Mouse (Mus musculus) CH12.LX (cell line): ENCODE measurements around the gene Serpina1b. TPM values are rescaled to one million over a fixed set of nuclear protein-coding genes. Genes with fewer than 3 reads are reported as not detected.

Experiments used
- DNase-seq: peaks from one replicate; pipeline ENCODE4 v3.0.0-alpha.2; 2013; ENCODE audit errors: extremely low read depth
- H3K27ac ChIP-seq: 2 replicates; pipeline ENCODE4 v1.5.1; 2012; ENCODE audit warnings: low read depth, mild to moderate bottlenecking, control low read depth, moderate library complexity; ENCODE audit not compliant: insufficient read depth
- H3K27me3 ChIP-seq: replicated peaks from 2 replicates; pipeline ENCODE3; 2012; ENCODE audit warnings: inconsistent platforms
- H3K36me3 ChIP-seq, 2 experiments: replicated peaks in 1 of 2; 2 replicates each; pipeline versions ENCODE3 to v1.6.1; 2012; ENCODE audit warnings: inconsistent platforms in 1 of 2, low read length in 1 of 2, mild to moderate bottlenecking in 1 of 2, mixed read lengths in 1 of 2, moderate library complexity in 1 of 2; ENCODE audit not compliant: control insufficient read depth in 1 of 2, insufficient read depth in 1 of 2
- H3K4me1 ChIP-seq, 2 experiments: 2 replicates each; pipeline ENCODE4 v1.6.1; 2012; ENCODE audit warnings: inconsistent platforms in 1 of 2, moderate library complexity in 1 of 2; ENCODE audit not compliant: insufficient read depth in 2 of 2, control insufficient read depth in 1 of 2
- H3K4me2 ChIP-seq: 2 replicates; pipeline ENCODE4 v1.6.1; 2012; ENCODE audit warnings: low read depth, mild to moderate bottlenecking, control low read depth; ENCODE audit not compliant: poor library complexity, insufficient read depth, severe bottlenecking
- H3K4me3 ChIP-seq, 3 experiments: fragments of 150-350 bp in 1 of 3; sonication (generic) in 1 of 3; replicated peaks in 1 of 3; 2 replicates each; pipeline versions ENCODE3 to v1.5.1; 2011 to 2012; ENCODE audit warnings: low read depth in 2 of 3, low read length in 2 of 3, mild to moderate bottlenecking in 2 of 3, moderate library complexity in 2 of 3, control low read depth in 1 of 3, improper control_type of control experiment in 1 of 3, inconsistent platforms in 1 of 3, mixed read lengths in 1 of 3; ENCODE audit not compliant: poor library complexity in 1 of 3
- H3K79me2 ChIP-seq: replicated peaks from 2 replicates; pipeline ENCODE4 v1.6.1; 2012; ENCODE audit warnings: mild to moderate bottlenecking, moderate library complexity; ENCODE audit not compliant: control insufficient read depth, poor library complexity, insufficient read depth, severe bottlenecking; ENCODE audit errors: extremely low read depth
- H3K9ac ChIP-seq: 2 replicates; pipeline ENCODE4 v1.6.1; 2012; ENCODE audit warnings: low read depth, mild to moderate bottlenecking, control low read depth, moderate library complexity; ENCODE audit not compliant: insufficient read depth
- H3K9me3 ChIP-seq: replicated peaks from 2 replicates; pipeline ENCODE3; 2012; ENCODE audit warnings: low read length, inconsistent platforms, mixed read lengths
- BHLHE40 ChIP-seq: IDR thresholded peaks from 2 replicates; pipeline ENCODE4 v1.6.1; 2011; ENCODE audit warnings: mild to moderate bottlenecking, low read depth, low read length, improper control_type of control experiment
- CHD1 ChIP-seq: IDR thresholded peaks from 2 replicates; pipeline ENCODE4 v1.6.1; 2012; ENCODE audit warnings: low read depth, low read length, improper control_type of control experiment, inconsistent platforms
- CHD2 ChIP-seq: IDR thresholded peaks from 2 replicates; pipeline ENCODE4 v1.6.1; 2011; ENCODE audit warnings: low read length, improper control_type of control experiment
- CTCF ChIP-seq, 2 experiments: IDR thresholded peaks in 1 of 2; conservative IDR thresholded peaks in 1 of 2; 2 replicates each; pipeline ENCODE4 v1.5.1; 2011 to 2012; ENCODE audit warnings: low read depth in 2 of 2, low read length in 2 of 2, improper control_type of control experiment in 1 of 2, inconsistent platforms in 1 of 2, mild to moderate bottlenecking in 1 of 2, moderate library complexity in 1 of 2
- E2F4 ChIP-seq: IDR thresholded peaks from 2 replicates; pipeline ENCODE4 v1.6.1; 2011; ENCODE audit warnings: low read depth, low read length, improper control_type of control experiment; ENCODE audit not compliant: insufficient replicate concordance
- ELF1 ChIP-seq: IDR thresholded peaks from 2 replicates; pipeline ENCODE4 v1.6.1; 2014; ENCODE audit warnings: low read depth, mild to moderate bottlenecking, inconsistent platforms, low read length, improper control_type of control experiment
- ETS1 ChIP-seq: conservative IDR thresholded peaks from 2 replicates; pipeline ENCODE4 v1.6.1; 2012; ENCODE audit warnings: low read depth, mild to moderate bottlenecking, inconsistent platforms, low read length, improper control_type of control experiment, moderate library complexity
- GABPA ChIP-seq: IDR thresholded peaks from 2 replicates; pipeline ENCODE4 v1.6.1; 2012; ENCODE audit warnings: low read depth, low read length, improper control_type of control experiment, inconsistent platforms; ENCODE audit not compliant: insufficient replicate concordance
- JUN ChIP-seq: IDR thresholded peaks from 2 replicates; pipeline ENCODE4 v1.6.1; 2011; ENCODE audit warnings: low read depth, mild to moderate bottlenecking, low read length, improper control_type of control experiment, moderate library complexity; ENCODE audit not compliant: insufficient read depth
- JUND ChIP-seq: conservative IDR thresholded peaks from 2 replicates; pipeline ENCODE4 v1.6.1; 2011; ENCODE audit warnings: low read depth, low read length, improper control_type of control experiment
- KAT2A ChIP-seq: IDR thresholded peaks from 2 replicates; pipeline ENCODE4 v1.6.1; 2012; ENCODE audit warnings: low read length, improper control_type of control experiment, inconsistent platforms; ENCODE audit not compliant: insufficient replicate concordance
- MAFK ChIP-seq: IDR thresholded peaks from 2 replicates; pipeline ENCODE4 v1.6.1; 2011; ENCODE audit warnings: low read length, improper control_type of control experiment; ENCODE audit not compliant: insufficient replicate concordance
- MXI1 ChIP-seq: IDR thresholded peaks from 2 replicates; pipeline ENCODE4 v1.6.1; 2011; ENCODE audit warnings: mild to moderate bottlenecking, low read depth, low read length, improper control_type of control experiment
- MYC ChIP-seq: IDR thresholded peaks from 2 replicates; pipeline ENCODE4 v1.6.1; 2011; ENCODE audit warnings: low read depth, mild to moderate bottlenecking, improper control_type of control experiment, low read length
- NELFE ChIP-seq: IDR thresholded peaks from 2 replicates; pipeline ENCODE4 v1.6.1; 2011; ENCODE audit warnings: low read depth, low read length, improper control_type of control experiment
- POLR2AphosphoS2 ChIP-seq: IDR thresholded peaks from 2 replicates; pipeline ENCODE4 v1.6.1; 2011; ENCODE audit warnings: low read depth, low read length, improper control_type of control experiment
- RAD21 ChIP-seq: IDR thresholded peaks from 2 replicates; pipeline ENCODE4 v1.6.1; 2011; ENCODE audit warnings: low read depth, mild to moderate bottlenecking, low read length, improper control_type of control experiment, moderate library complexity
- RCOR1 ChIP-seq: conservative IDR thresholded peaks from 2 replicates; pipeline ENCODE4 v1.6.1; 2012; ENCODE audit warnings: low read depth, mild to moderate bottlenecking, inconsistent platforms, low read length, improper control_type of control experiment
- SIN3A ChIP-seq: IDR thresholded peaks from 2 replicates; pipeline ENCODE4 v1.6.1; 2012; ENCODE audit warnings: low read length, improper control_type of control experiment, inconsistent platforms
- SMC3 ChIP-seq: IDR thresholded peaks from 2 replicates; pipeline ENCODE4 v1.6.1; 2011; ENCODE audit warnings: low read depth, low read length, improper control_type of control experiment
- TBP ChIP-seq: conservative IDR thresholded peaks from 2 replicates; pipeline ENCODE4 v1.6.1; 2011; ENCODE audit warnings: low read depth, low read length, improper control_type of control experiment
- TCF12 ChIP-seq: IDR thresholded peaks from 2 replicates; pipeline ENCODE4 v1.6.1; 2014; ENCODE audit warnings: low read depth, mild to moderate bottlenecking, inconsistent platforms, low read length, improper control_type of control experiment
- UBTF ChIP-seq: IDR thresholded peaks from 2 replicates; pipeline ENCODE4 v1.6.1; 2012; ENCODE audit warnings: low read depth, mild to moderate bottlenecking, inconsistent platforms, low read length, improper control_type of control experiment, moderate library complexity
- USF2 ChIP-seq: conservative IDR thresholded peaks from 2 replicates; pipeline ENCODE4 v1.6.1; 2011; ENCODE audit warnings: low read depth, low read length, improper control_type of control experiment
- ZKSCAN1 ChIP-seq: IDR thresholded peaks from 2 replicates; pipeline ENCODE4 v1.6.1; 2012; ENCODE audit warnings: low read depth, inconsistent platforms, low read length, improper control_type of control experiment, borderline replicate concordance
- ZMIZ1 ChIP-seq: IDR thresholded peaks from 2 replicates; pipeline ENCODE4 v1.6.1; 2012; ENCODE audit warnings: low read depth, mild to moderate bottlenecking, inconsistent platforms, low read length, improper control_type of control experiment
- ZNF384 ChIP-seq: IDR thresholded peaks from 2 replicates; pipeline ENCODE4 v1.6.1; 2012; ENCODE audit warnings: low read depth, low read length, improper control_type of control experiment, inconsistent platforms
- dilution Hi-C: fragments of 300-500 bp; cut with MboI; formaldehyde crosslinking; loops from 2 replicates; pipeline ENCODE4 v1.14.3; 2020; ENCODE audit warnings: low sequenced_read_pairs; ENCODE audit not compliant: extremely low pct_unique_long_range_greater_than_20kb, extremely low pct_ligation_motif_present
- in situ Hi-C: fragments of 300-500 bp; cut with MboI; formaldehyde crosslinking; loops from 3 replicates; pipeline ENCODE4 v1.14.3; 2019; ENCODE audit warnings: low sequenced_read_pairs, low pct_ligation_motif_present, low pct_unique_long_range_greater_than_20kb, mixed read lengths
- polyA plus RNA-seq: library from polyadenylated mRNA; unstranded; fragments of >175 nt; gene quantifications from 2 replicates; pipeline ENCODE4 v1.2.1, GENCODE M21; 2012; ENCODE audit warnings: low read depth; ENCODE audit not compliant: insufficient read length
- total RNA-seq, 2 experiments: library from RNA; depleted of rRNA; stranded (reverse); fragments of 300-350 nt in 1 of 2; fragments of >200 nt in 1 of 2; gene quantifications; 2 replicates each; pipeline ENCODE4 v1.2.3; 2012 to 2014

The Serpina1b gene
- total and polyA plus RNA-seq, 3 experiments = not detected

DNA sequence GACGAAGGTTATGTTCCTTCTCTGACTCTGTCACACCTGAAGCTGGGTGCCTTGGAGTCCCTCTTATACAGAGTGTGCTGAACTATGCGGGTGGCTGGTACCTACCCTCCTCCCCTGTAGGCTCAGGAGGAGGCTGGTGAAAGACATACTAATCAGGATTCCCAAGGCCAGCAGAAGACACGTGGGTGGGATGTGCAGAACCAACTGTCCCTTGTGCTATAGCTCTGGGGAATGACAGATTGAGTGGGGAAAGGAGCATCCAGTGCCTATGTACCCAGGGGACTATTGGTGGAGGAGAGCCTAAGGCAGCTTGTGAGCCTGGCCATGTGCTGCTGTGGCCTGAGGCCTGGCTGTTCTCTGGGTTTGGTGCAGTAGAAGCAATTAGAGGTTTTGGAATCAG, 144.1 kb downstream of the Serpina1b start:
- Histone ChIP-seq H3K4me3 (no peak overlapping the region), H3K79me2 (no peaks in the 10 kb centered on the region), H3K9ac (no peak overlapping the region), H3K27ac (no peak overlapping the region), H3K36me3 (no peaks in the 10 kb centered on the region), H3K27me3 (peaks cover 95% of the 10 kb centered on the region), H3K4me2 (no peak overlapping the region), H3K9me3 (no peaks in the 10 kb centered on the region), H3K4me1 (no peaks in the 10 kb centered on the region)
- no peak for TF ChIP-seq TBP
- TF ChIP-seq CHD2 = no peak
- TF ChIP-seq ETS1 = no peak
- no peak for TF ChIP-seq E2F4
- TF ChIP-seq USF2 = no peak
- TF ChIP-seq ZNF384 = no peak
- TF ChIP-seq JUN = no peak
- no peak for TF ChIP-seq RAD21
- TF ChIP-seq MAFK = no peak
- no peak for TF ChIP-seq MXI1
- no peak for TF ChIP-seq GABPA
- no peak for TF ChIP-seq SIN3A
- TF ChIP-seq SMC3 = no peak
- TF ChIP-seq UBTF = no peak
- no peak for TF ChIP-seq RCOR1
- TF ChIP-seq CHD1 = no peak
- TF ChIP-seq KAT2A = no peak
- TF ChIP-seq MYC = no peak
- TF ChIP-seq CTCF (conservative IDR thresholded peaks at IDR 0.05 in 1 of 2, IDR thresholded peaks at IDR 0.05 in 1 of 2; ENCODE audit: low read depth in 2 of 2, low read length in 2 of 2) = no peak
- in situ Hi-C loops (no loop called here), dilution Hi-C loops (no loop called here)
- DNase-seq = no peak

DNA sequence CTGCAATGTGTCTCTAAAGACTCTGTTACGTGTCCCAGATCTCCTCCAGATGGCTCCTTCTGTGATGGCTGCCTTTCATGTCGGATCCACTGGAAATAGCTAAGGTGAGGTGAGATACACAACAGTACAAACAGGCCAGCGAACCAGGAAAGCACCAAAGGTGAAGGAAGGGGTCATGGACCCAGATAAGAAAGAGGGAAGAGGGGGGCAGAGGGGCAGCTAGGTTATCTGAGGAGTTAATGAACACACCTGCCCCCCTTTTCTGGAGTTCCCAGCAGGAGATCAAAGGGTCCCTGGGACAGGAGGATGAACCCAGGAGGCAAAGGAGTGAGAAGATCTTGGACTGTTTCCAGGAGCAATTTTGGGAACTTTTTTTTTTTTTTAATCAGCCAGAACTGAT, 144.8 kb downstream of the Serpina1b start:
- H3K4me1 ChIP-seq = no peaks in the 10 kb centered on the region
- dilution Hi-C loops = no loop called here

More for the DNA sequence above, 144.8 kb downstream of the Serpina1b start:
- Histone ChIP-seq H3K4me2 (no peak overlapping the region), H3K9me3 (no peaks in the 10 kb centered on the region), H3K36me3 (no peaks in the 10 kb centered on the region), H3K27ac (no peak overlapping the region), H3K4me3 (no peak overlapping the region), H3K79me2 (no peaks in the 10 kb centered on the region), H3K27me3 (peaks cover 95% of the 10 kb centered on the region), H3K9ac (no peak overlapping the region)
- no peak for DNase-seq
- TF ChIP-seq MYC (no peak), UBTF (no peak), POLR2AphosphoS2 (no peak), E2F4 (no peak), ZKSCAN1 (no peak), ZNF384 (no peak), SMC3 (no peak), BHLHE40 (no peak), MXI1 (no peak), NELFE (no peak), JUND (no peak), RCOR1 (no peak), CHD2 (no peak), ELF1 (no peak), ZMIZ1 (no peak), RAD21 (no peak), TCF12 (no peak)
- in situ Hi-C loops = no loop called here
